Mouse (Mus musculus): ENCODE measurements around the gene Zgrf1.

The Zgrf1 gene

GRCm38 (mm10) chr3:127544610-127545121 is 8.6 kb upstream of the Zgrf1 start:
- ChIA-PET CTCF (interaction anchor here (0.5 to 1.7 kb wide), 18 partner anchors 12 to 1663 kb away, joined by 3 to 12 read pairs (median 4); no protein-coding TSS in a partner anchor), POLR2A (interaction anchor here (0.7 to 4.2 kb wide), 38 partner anchors 8 to 146 kb away, joined by 3 to 57 read pairs (median 5); partner anchors contain the start of genes Ank2 (in 2 of the 4), Larp7 (in 2 of the 4) and Zgrf1 (in 2 of the 4))

GRCm38 (mm10) chr3:127547882-127548281 is 5.4 kb upstream of the Zgrf1 start:
- POLR2A ChIA-PET = interaction anchor here in 3 of 4 experiments (0.7 to 4.2 kb wide), 9 partner anchors 13 to 1661 kb away, joined by 3 to 33 read pairs (median 5); partner anchors contain the start of gene Ank2 (in 1 of the 3)

GRCm38 (mm10) chr3:127552434-127552972 is 786 bp upstream of the Zgrf1 start:
- ChIA-PET POLR2A (interaction anchor here (0.6 to 2.9 kb wide), 41 partner anchors 8 to 1646 kb away, joined by 3 to 46 read pairs (median 4); partner anchors contain the start of genes Ank2 (in 3 of the 4) and Neurog2 (in 1 of the 4)), CTCF (interaction anchor here in 2 of 4 experiments (0.6 to 2.0 kb wide), 6 partner anchors 73 to 243 kb away, joined by 3 to 24 read pairs (median 6); no protein-coding TSS in a partner anchor)

More at GRCm38 (mm10) chr3:127547882-127548281, 5.4 kb upstream of the Zgrf1 start:
- CTCF ChIA-PET = interaction anchor here (0.6 to 3.4 kb wide), 13 partner anchors 9 to 427 kb away, joined by 3 to 26 read pairs (median 4); no protein-coding TSS in a partner anchor

- POLR2A ChIA-PET = interaction anchor here in 2 of 4 experiments (1.0 to 2.9 kb wide), 8 partner anchors 9 to 101 kb away, joined by 3 to 46 read pairs (median 6); no protein-coding TSS in a partner anchor
- CTCF ChIA-PET = interaction anchor here in 3 of 4 experiments (0.6 to 2.0 kb wide), 4 partner anchors 12 to 102 kb away, joined by 3 to 24 read pairs (median 3); no protein-coding TSS in a partner anchor
Measured at GRCm38 (mm10) chr3:127553720-127554043, 393 bp downstream of the Zgrf1 start.

GRCm38 (mm10) chr3:127554723-127555122 is 1.4 kb downstream of the Zgrf1 start:
- POLR2A ChIA-PET = interaction anchor here in 1 of 4 experiments (0.6 kb wide), 1 partner anchor 10 kb away, joined by 3 read pairs; no protein-coding TSS in a partner anchor
- CTCF ChIA-PET = no interaction called here

- CTCF ChIA-PET = interaction anchor here (0.5 to 2.0 kb wide), 13 partner anchors 13 to 257 kb away, joined by 3 to 9 read pairs (median 3); no protein-coding TSS in a partner anchor
- POLR2A ChIA-PET = interaction anchor here in 1 of 4 experiments (0.6 kb wide), 1 partner anchor 31 kb away, joined by 3 read pairs; no protein-coding TSS in a partner anchor
Measured at GRCm38 (mm10) chr3:127558201-127558600, 4.9 kb downstream of the Zgrf1 start.

GRCm38 (mm10) chr3:127562974-127563373 is 9.7 kb downstream of the Zgrf1 start:
- ChIA-PET CTCF (interaction anchor here in 1 of 4 experiments (0.6 kb wide), 1 partner anchor 235 kb away, joined by 4 read pairs; no protein-coding TSS in a partner anchor), POLR2A (interaction anchor here in 1 of 4 experiments (0.7 kb wide), 1 partner anchor 10 kb away, joined by 4 read pairs; no protein-coding TSS in a partner anchor)

GRCm38 (mm10) chr3:127565129-127565528 is 11.8 kb downstream of the Zgrf1 start:
- POLR2A ChIA-PET = interaction anchor here in 1 of 4 experiments (1.0 to 1.3 kb wide), 2 partner anchors 9 to 12 kb away, joined by 3 read pairs; no protein-coding TSS in a partner anchor

GRCm38 (mm10) chr3:127572557-127572956 is 19.3 kb downstream of the Zgrf1 start:
- ChIA-PET CTCF (interaction anchor here in 1 of 4 experiments (1.2 to 1.3 kb wide), 2 partner anchors 120 to 280 kb away, joined by 3 read pairs; no protein-coding TSS in a partner anchor), POLR2A (interaction anchor here in 1 of 4 experiments (1.3 kb wide), 1 partner anchor 10 kb away, joined by 4 read pairs; no protein-coding TSS in a partner anchor)

More at GRCm38 (mm10) chr3:127565129-127565528, 11.8 kb downstream of the Zgrf1 start:
- CTCF ChIA-PET = interaction anchor here in 1 of 4 experiments (0.7 to 1.1 kb wide), 2 partner anchors 12 to 61 kb away, joined by 3 read pairs; partner anchors contain the start of gene Zgrf1

- CTCF ChIA-PET = no interaction called here
- POLR2A ChIA-PET = interaction anchor here in 1 of 4 experiments (0.6 kb wide), 1 partner anchor 652 kb away, joined by 3 read pairs; no protein-coding TSS in a partner anchor
Measured at GRCm38 (mm10) chr3:127597136-127597535, 43.8 kb downstream of the Zgrf1 start.

GRCm38 (mm10) chr3:127608109-127608508 is 54.8 kb downstream of the Zgrf1 start:
- CTCF ChIA-PET = interaction anchor here in 1 of 4 experiments (0.6 kb wide), 1 partner anchor 50 kb away, joined by 6 read pairs; no protein-coding TSS in a partner anchor
- POLR2A ChIA-PET = interaction anchor here in 1 of 4 experiments (0.6 kb wide), 1 partner anchor 20 kb away, joined by 3 read pairs; no protein-coding TSS in a partner anchor

- ChIA-PET POLR2A (interaction anchor here in 3 of 4 experiments (0.6 to 1.6 kb wide), 8 partner anchors 9 to 1768 kb away, joined by 3 to 7 read pairs (median 3); no protein-coding TSS in a partner anchor), CTCF (interaction anchor here (0.5 to 2.7 kb wide), 34 partner anchors 9 to 1588 kb away, joined by 3 to 30 read pairs (median 5); partner anchors contain the start of genes Alpk1 (in 1 of the 4), Larp7 (in 1 of the 4) and Zgrf1 (in 1 of the 4))
Measured at GRCm38 (mm10) chr3:127625296-127625695, 72.0 kb downstream of the Zgrf1 start.

- ChIA-PET POLR2A (interaction anchor here in 3 of 4 experiments (0.6 to 1.6 kb wide), 9 partner anchors 8 to 1767 kb away, joined by 3 to 7 read pairs (median 3); no protein-coding TSS in a partner anchor), CTCF (interaction anchor here (0.5 to 2.7 kb wide), 39 partner anchors 8 to 1972 kb away, joined by 3 to 30 read pairs (median 5); partner anchors contain the start of genes Alpk1 (in 1 of the 4), Larp7 (in 1 of the 4) and Zgrf1 (in 1 of the 4))
Measured at GRCm38 (mm10) chr3:127625701-127626399, 72.6 kb downstream of the Zgrf1 start.

GRCm38 (mm10) chr3:127626524-127626923 is 73.2 kb downstream of the Zgrf1 start:
- CTCF ChIA-PET = interaction anchor here (0.6 to 2.7 kb wide), 19 partner anchors 7 to 1972 kb away, joined by 3 to 30 read pairs (median 6); partner anchors contain the start of gene Alpk1 (in 1 of the 4)
- POLR2A ChIA-PET = interaction anchor here in 2 of 4 experiments (0.6 to 1.6 kb wide), 3 partner anchors 8 to 17 kb away, joined by 3 to 7 read pairs (median 3); no protein-coding TSS in a partner anchor

- ChIA-PET CTCF (interaction anchor here (0.6 to 2.4 kb wide), 9 partner anchors 11 to 240 kb away, joined by 3 to 17 read pairs (median 3); partner anchors contain the start of gene Alpk1 (in 1 of the 4)), POLR2A (interaction anchor here in 2 of 4 experiments (0.8 to 2.2 kb wide), 6 partner anchors 13 to 169 kb away, joined by 3 to 13 read pairs (median 4); partner anchors contain the start of genes Larp7 (in 1 of the 2) and Zgrf1 (in 1 of the 2))
Measured at GRCm38 (mm10) chr3:127627151-127627955, 74.1 kb downstream of the Zgrf1 start.

- POLR2A ChIA-PET = interaction anchor here in 2 of 4 experiments (0.6 to 2.2 kb wide), 9 partner anchors 12 to 895 kb away, joined by 3 to 13 read pairs (median 3); partner anchors contain the start of genes Larp7 (in 1 of the 2) and Zgrf1 (in 1 of the 2)
- CTCF ChIA-PET = interaction anchor here (0.6 to 2.4 kb wide), 9 partner anchors 10 to 382 kb away, joined by 3 to 17 read pairs (median 3); partner anchors contain the start of gene Alpk1 (in 1 of the 4)
Measured at GRCm38 (mm10) chr3:127627956-127628310, 74.6 kb downstream of the Zgrf1 start.

Measured in embryonic stem cell, embryonic (primary cell).